Mouse (Mus musculus) liver, embryonic 14.5 days (tissue): ENCODE measurements around the gene Prrc2b. TPM values are rescaled to one million over a fixed set of nuclear protein-coding genes. Genes with fewer than 3 reads are reported as not detected.

Experiments used
- ATAC-seq: fragments of 200-750 bp; cut with Nextera tagmentation; 2 replicates; pipeline ENCODE4 v1.8.0; 2017; ENCODE audit warnings: moderate number of reproducible peaks, mild to moderate bottlenecking, moderate library complexity; ENCODE audit not compliant: insufficient read depth
- DNase-seq, 3 experiments: peaks; one replicate each; pipeline ENCODE4 v3.0.0-alpha.2; 2012 to 2013; ENCODE audit warnings: low read depth in 3 of 3, low spot score in 3 of 3
- H3K27ac ChIP-seq: fragments of 300-500 bp; sonication (generic); 2 replicates; pipeline ENCODE4 v1.5.1; 2014; ENCODE audit warnings: moderate library complexity, mild to moderate bottlenecking, control low read depth, inconsistent platforms
- H3K27me3 ChIP-seq: fragments of 300-500 bp; sonication (generic); 2 replicates; pipeline ENCODE4 v1.6.1; 2014; ENCODE audit warnings: mild to moderate bottlenecking, low read length, moderate library complexity; ENCODE audit not compliant: control insufficient read depth, insufficient read depth
- H3K36me3 ChIP-seq: fragments of 300-500 bp; sonication (generic); replicated peaks from 2 replicates; pipeline ENCODE4 v1.6.1; 2014; ENCODE audit warnings: low read depth; ENCODE audit not compliant: control insufficient read depth, insufficient read depth
- H3K4me1 ChIP-seq, 2 experiments: fragments of 200-500 bp in 1 of 2; fragments of 300-500 bp in 1 of 2; sonication (generic) in 1 of 2; replicated peaks; 2 replicates each; pipeline ENCODE4 v1.6.1; 2012 to 2014; ENCODE audit warnings: antibody characterized with exemption in 1 of 2, inconsistent platforms in 1 of 2, low read length in 1 of 2; ENCODE audit not compliant: control insufficient read depth in 2 of 2, insufficient read depth in 2 of 2
- H3K4me2 ChIP-seq: fragments of 300-500 bp; sonication (generic); 2 replicates; pipeline ENCODE4 v1.6.1; 2014; ENCODE audit warnings: low read depth, mild to moderate bottlenecking, control low read depth, moderate library complexity
- H3K4me3 ChIP-seq, 2 experiments: fragments of 200-500 bp in 1 of 2; fragments of 300-500 bp in 1 of 2; sonication (generic) in 1 of 2; 2 replicates each; pipeline ENCODE4 v1.5.1; 2012 to 2014; ENCODE audit warnings: low read depth in 2 of 2, low read length in 2 of 2, mild to moderate bottlenecking in 2 of 2, control low read depth in 1 of 2, inconsistent platforms in 1 of 2, moderate library complexity in 1 of 2; ENCODE audit not compliant: insufficient read depth in 1 of 2
- H3K9ac ChIP-seq: fragments of 300-500 bp; sonication (generic); replicated peaks from 2 replicates; pipeline ENCODE4 v1.6.1; 2014; ENCODE audit warnings: mild to moderate bottlenecking, control low read depth, moderate library complexity
- H3K9me3 ChIP-seq: fragments of 300-500 bp; sonication (generic); 2 replicates; pipeline ENCODE4 v1.6.1; 2016; ENCODE audit warnings: low read length, mixed read lengths; ENCODE audit not compliant: control insufficient read depth
- CTCF ChIP-seq: IDR thresholded peaks from 2 replicates; pipeline ENCODE4 v1.5.1; 2016; ENCODE audit warnings: antibody characterized with exemption, low read depth, control low read depth
- EP300 ChIP-seq: IDR thresholded peaks from 2 replicates; pipeline ENCODE4 v1.6.1; 2016; ENCODE audit warnings: antibody characterized with exemption, low read depth
- WGBS: fragments of 180-500 bp; shearing (Covaris S2); extraction: QIAGEN DNeasy Blood & Tissue Kit; methylation state at CpG from one replicate; pipeline ENCODE4 v1.1.7; 2014; ENCODE audit not compliant: insufficient replicate concordance; 5-methylcytosine and 5-hydroxymethylcytosine counted together
- polyA plus RNA-seq, 2 experiments: library from polyadenylated mRNA; depleted of rRNA in 1 of 2; stranded (reverse) in 1 of 2; unstranded in 1 of 2; fragments of >200 nt; fragmentation: Nextera tagmentation in 1 of 2; extraction: Ambion mirVana in 1 of 2; gene quantifications; 2 replicates each; pipeline versions ENCODE4 v1.2.1 to v1.2.3; 2012 to 2014

Gene Prrc2b
- polyA plus RNA-seq, 2 experiments: 6.2 to 7.6 TPM

DNA sequence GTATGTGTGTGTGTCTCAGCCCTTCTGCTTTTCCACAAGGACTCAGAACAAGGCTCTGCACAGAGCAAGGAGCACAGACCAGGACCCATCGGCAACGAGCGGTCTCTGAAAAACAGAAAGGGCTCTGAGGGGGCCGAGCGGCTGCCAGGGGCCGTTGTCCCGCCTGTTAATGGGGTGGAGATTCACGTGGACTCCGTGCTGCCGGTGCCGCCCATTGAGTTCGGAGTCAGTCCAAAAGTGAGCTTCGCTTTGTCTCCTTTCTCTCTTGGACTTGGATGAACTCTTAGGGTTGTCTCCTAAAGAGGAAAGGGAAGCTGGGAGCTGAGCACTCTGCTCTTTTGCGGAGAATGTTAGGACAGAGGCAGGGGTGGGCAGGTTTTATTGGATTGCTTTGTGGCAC, 68.6 kb downstream of the Prrc2b start:
- 85% methylated on average over 14 of the region's 14 CpGs for WGBS
- no peak overlapping the region for H3K4me2 ChIP-seq
- H3K27me3 ChIP-seq: no peaks in the 10 kb centered on the region
- no peak overlapping the region for H3K27ac ChIP-seq
- TF ChIP-seq EP300: no peak
- no peak for TF ChIP-seq CTCF
- no peak overlapping the region for H3K4me3 ChIP-seq
- peaks cover 69% of the 10 kb centered on the region for H3K36me3 ChIP-seq
- DNase-seq (no peak), ATAC-seq (no peak)
- H3K4me1 ChIP-seq: no peaks in the 10 kb centered on the region
- no peak overlapping the region for H3K9ac ChIP-seq
- H3K9me3 ChIP-seq: no peaks in the 10 kb centered on the region

- H3K4me2 ChIP-seq: no peak overlapping the region
- no peaks in the 10 kb centered on the region for H3K27me3 ChIP-seq
- H3K27ac ChIP-seq: no peak overlapping the region
- 82% methylated on average over 6 of the region's 6 CpGs for WGBS
- no peak for ATAC-seq
- no peak for DNase-seq
- no peak overlapping the region for H3K9ac ChIP-seq
- H3K9me3 ChIP-seq: no peaks in the 10 kb centered on the region
- peaks cover 69% of the 10 kb centered on the region for H3K36me3 ChIP-seq
- no peak overlapping the region for H3K4me3 ChIP-seq
- no peaks in the 10 kb centered on the region for H3K4me1 ChIP-seq
- TF ChIP-seq EP300: no peak
- TF ChIP-seq CTCF: no peak
Measured at GRCm38 (mm10) chr2:32220021-32220420, 69.1 kb downstream of the Prrc2b start.

- Histone ChIP-seq H3K9me3 (no peaks in the 10 kb centered on the region), H3K36me3 (peaks cover 65% of the 10 kb centered on the region), H3K27me3 (no peaks in the 10 kb centered on the region), H3K27ac (no peak overlapping the region), H3K9ac (no peak overlapping the region), H3K4me2 (no peak overlapping the region), H3K4me1 (no peaks in the 10 kb centered on the region), H3K4me3 (no peak overlapping the region)
- ATAC-seq (no peak), DNase-seq (no peak)
- TF ChIP-seq CTCF (no peak), EP300 (no peak)
- whole genome bisulfite sequencing: 84% methylated on average over 10 of the region's 10 CpGs
Measured at GRCm38 (mm10) chr2:32220969-32221368, 70.1 kb downstream of the Prrc2b start.

- Histone ChIP-seq H3K4me2 (no peak overlapping the region), H3K27ac (no peak overlapping the region), H3K4me1 (no peaks in the 10 kb centered on the region), H3K9ac (no peak overlapping the region), H3K4me3 (no peak overlapping the region), H3K9me3 (no peaks in the 10 kb centered on the region), H3K27me3 (no peaks in the 10 kb centered on the region), H3K36me3 (peaks cover 65% of the 10 kb centered on the region)
- 79% methylated on average over 7 of the region's 7 CpGs for WGBS
- DNase-seq (no peak), ATAC-seq (no peak)
- TF ChIP-seq EP300 (no peak), CTCF (no peak)
Measured at GRCm38 (mm10) chr2:32221577-32221976, 70.7 kb downstream of the Prrc2b start.

DNA sequence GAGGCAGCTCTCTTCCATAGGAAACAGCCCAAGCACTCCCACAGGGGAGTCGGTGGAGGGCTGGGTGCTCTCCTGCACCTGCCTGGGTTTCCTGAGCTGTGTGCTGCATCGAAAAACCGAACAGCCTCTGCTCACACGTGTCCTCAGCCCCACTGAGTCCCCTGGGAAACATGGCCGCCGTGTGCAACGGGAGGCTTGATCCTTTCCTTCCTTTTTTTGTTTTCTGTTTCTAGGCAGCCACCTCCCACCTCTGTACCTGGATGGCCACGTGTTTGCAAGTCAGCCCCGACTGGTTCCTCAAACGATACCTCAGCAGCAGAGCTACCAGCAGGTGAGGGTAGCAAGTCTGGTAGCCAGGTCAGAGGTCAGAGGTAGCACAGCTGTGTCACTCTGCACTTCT, 71.2 kb downstream of the Prrc2b start:
- H3K4me1 ChIP-seq: no peaks in the 10 kb centered on the region
- DNase-seq (no peak), ATAC-seq (no peak)
- no peak overlapping the region for H3K4me3 ChIP-seq
- no peak overlapping the region for H3K4me2 ChIP-seq
- WGBS: 75% methylated on average over 10 of the region's 10 CpGs
- H3K36me3 ChIP-seq: peaks cover 64% of the 10 kb centered on the region
- H3K27ac ChIP-seq: no peak overlapping the region
- no peaks in the 10 kb centered on the region for H3K27me3 ChIP-seq
- H3K9me3 ChIP-seq: no peaks in the 10 kb centered on the region
- TF ChIP-seq CTCF: no peak
- no peak for TF ChIP-seq EP300
- no peak overlapping the region for H3K9ac ChIP-seq
